Mouse (Mus musculus) thymus, adult 2 months (tissue): ENCODE results near the gene Numa1.

Experiments
- CTCF ChIP-seq: fragments of 200-500 bp; IDR thresholded peaks from 2 replicates; pipeline ENCODE4 v1.5.1; 2012; ENCODE audit warnings: mild to moderate bottlenecking, control low read depth, low read length, moderate library complexity, borderline replicate concordance; ENCODE audit not compliant: control insufficient read depth, poor library complexity, insufficient read depth; ENCODE audit errors: extremely low read depth
- POLR2A ChIP-seq: fragments of 200-500 bp; IDR thresholded peaks from 2 replicates; pipeline ENCODE4 v1.6.1; 2012; ENCODE audit warnings: mild to moderate bottlenecking, low read length, control low read depth, moderate library complexity; ENCODE audit not compliant: control insufficient read depth, poor library complexity, insufficient read depth; ENCODE audit errors: extremely low read depth

- TF ChIP-seq CTCF (no peak), POLR2A (no peak)
Observed at GRCm38 (mm10) chr7:101928093-101928492, 5.8 kb upstream of the Numa1 start.
